Mouse (Mus musculus) E14TG2a.4 (cell line): ENCODE data around the gene Otub2.

Source experiments
- CTCF ChIP-seq: conservative IDR thresholded peaks from 2 replicates; pipeline ENCODE4 v1.5.1; 2014; ENCODE audit warnings: low read length
- NANOG ChIP-seq: IDR thresholded peaks from 2 replicates; pipeline ENCODE4 v1.6.1; 2014; ENCODE audit warnings: borderline replicate concordance, low read length, mixed read lengths
- POU5F1 ChIP-seq: IDR thresholded peaks from 2 replicates; pipeline ENCODE4 v1.6.1; 2014; ENCODE audit warnings: low read length, borderline replicate concordance

DNA sequence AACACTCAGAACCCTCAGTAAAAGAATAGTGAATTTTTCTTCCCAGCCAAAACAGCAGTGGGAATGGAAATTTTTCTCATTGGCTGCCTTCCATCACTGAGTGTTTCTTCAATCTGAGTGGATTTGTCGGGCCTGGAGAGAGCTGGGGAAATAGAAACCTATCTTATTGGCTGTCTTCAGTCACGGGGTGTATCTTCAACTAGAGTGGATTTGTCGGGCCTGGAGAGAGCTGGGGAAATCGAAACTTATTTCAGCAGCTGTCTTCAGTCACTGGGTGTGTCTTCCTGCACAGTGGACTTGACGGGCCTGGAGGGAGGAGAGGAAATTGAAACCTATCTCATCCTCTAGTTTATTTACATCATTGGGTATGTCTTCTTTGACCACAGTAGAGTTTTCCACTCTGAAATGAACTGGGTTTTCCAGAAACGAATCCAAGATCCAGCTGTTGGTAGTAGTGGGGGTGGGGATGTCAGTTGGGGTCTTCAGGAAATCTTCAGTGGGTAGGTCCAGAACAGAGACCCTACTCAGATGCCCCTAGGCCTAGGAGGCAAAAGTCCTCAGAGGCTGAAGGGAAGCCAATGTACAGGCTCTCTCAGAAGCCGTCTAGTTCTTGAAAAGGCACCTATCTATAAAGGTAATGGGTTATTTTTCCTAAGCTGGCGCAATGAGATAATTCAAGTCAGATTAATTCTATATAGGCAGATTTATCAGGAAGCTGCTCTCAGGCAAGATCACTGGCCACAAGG is 45.7 kb downstream of the Otub2 start, which contains the start of gene Ifi27:
- no peak for TF ChIP-seq CTCF
- TF ChIP-seq POU5F1 = no peak
- no peak for TF ChIP-seq NANOG
